Mouse (Mus musculus) cortical plate, adult 2 months (tissue): ENCODE data around the gene Sde2. TPM values are rescaled to one million over a fixed set of nuclear protein-coding genes. Genes with fewer than 3 reads are reported as not detected.

Experiments used
- H3K27ac ChIP-seq: fragments of 200-500 bp; 2 replicates; pipeline ENCODE4 v1.5.1; 2012; ENCODE audit warnings: low read length, control low read depth, inconsistent platforms; ENCODE audit not compliant: insufficient read depth
- H3K4me1 ChIP-seq: fragments of 200-500 bp; 2 replicates; pipeline ENCODE4 v1.6.1; 2011; ENCODE audit warnings: low read length; ENCODE audit not compliant: control insufficient read depth, insufficient read depth
- H3K4me3 ChIP-seq: fragments of 200-500 bp; 2 replicates; pipeline ENCODE4 v1.5.1; 2011; ENCODE audit warnings: mild to moderate bottlenecking, low read length, control low read depth; ENCODE audit not compliant: insufficient read depth
- CTCF ChIP-seq: fragments of 200-500 bp; IDR thresholded peaks from 2 replicates; pipeline ENCODE4 v1.5.1; 2011; ENCODE audit warnings: mild to moderate bottlenecking, control low read depth, low read length; ENCODE audit not compliant: insufficient read depth; ENCODE audit errors: extremely low read depth
- POLR2A ChIP-seq: fragments of 200-500 bp; IDR thresholded peaks from 2 replicates; pipeline ENCODE4 v1.6.1; 2011; ENCODE audit warnings: mild to moderate bottlenecking, low read length, control low read depth; ENCODE audit not compliant: insufficient read depth; ENCODE audit errors: extremely low read depth
- polyA plus RNA-seq: library from polyadenylated mRNA; depleted of rRNA; stranded (reverse); fragments of >200 nt; gene quantifications from 2 replicates; pipeline ENCODE4 v1.2.3, GENCODE M21; 2012

Sde2 gene
- polyA plus RNA-seq, 1 experiment, result 16.2 TPM

DNA sequence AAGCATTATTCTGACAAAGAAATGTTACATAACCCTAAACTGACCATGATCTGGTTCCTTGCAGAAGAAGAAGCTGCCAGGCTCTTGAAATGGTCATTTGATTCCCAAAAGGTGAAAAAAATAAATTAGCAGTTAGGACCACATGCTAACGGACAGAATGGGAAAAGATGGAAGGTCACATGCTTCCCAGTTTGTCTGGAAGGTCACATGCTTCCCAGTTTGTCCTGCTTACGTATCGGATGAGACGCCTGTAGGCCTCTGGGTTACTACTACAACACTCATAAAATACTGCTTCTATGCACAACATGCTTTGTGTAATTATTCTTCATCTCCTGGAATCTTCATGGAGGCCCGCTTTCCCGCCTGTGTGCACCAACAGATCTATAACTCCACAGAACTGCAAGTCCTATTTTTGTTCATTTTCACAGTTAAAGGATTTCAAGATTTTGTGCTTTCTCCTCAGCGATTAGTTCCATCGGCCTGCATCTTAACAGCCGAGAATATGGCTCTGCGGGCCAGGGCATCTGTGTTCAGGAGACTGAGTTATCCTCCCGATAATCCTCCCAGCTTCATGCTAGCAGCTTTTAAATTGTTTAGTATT is 1.1 kb upstream of the Sde2 start:
- peak overlapping the region; percentile 82; the same call in 1 of the 2 replicates for H3K4me3 ChIP-seq
- peak overlapping the region; percentile 96 for H3K27ac ChIP-seq
- H3K4me1 ChIP-seq, result peaks cover 7% of the 10 kb centered on the region
- no peak for TF ChIP-seq CTCF
- no peak for TF ChIP-seq POLR2A

DNA sequence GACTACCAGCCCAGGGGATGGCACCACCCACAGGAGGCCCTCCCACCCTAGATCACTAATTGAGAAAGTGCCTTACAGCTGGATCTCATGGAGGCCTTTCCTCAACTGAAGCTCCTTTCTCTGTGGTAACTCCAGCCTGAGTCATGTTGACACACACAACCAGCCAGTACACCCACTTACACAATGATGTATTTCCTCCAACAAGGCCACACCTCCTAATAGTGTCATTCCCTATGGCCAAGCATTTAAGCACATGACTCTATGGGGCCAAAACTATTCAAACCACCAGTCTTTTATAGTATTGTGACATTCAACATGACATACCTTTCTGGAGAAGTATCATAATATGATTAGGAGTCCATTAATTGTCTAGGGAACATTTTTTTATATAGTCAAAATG is 7.8 kb downstream of the Sde2 start:
- H3K27ac ChIP-seq, result no peak overlapping the region
- H3K4me1 ChIP-seq, result no peaks in the 10 kb centered on the region
- no peak for TF ChIP-seq CTCF
- TF ChIP-seq POLR2A, result no peak
- no peak overlapping the region for H3K4me3 ChIP-seq

DNA sequence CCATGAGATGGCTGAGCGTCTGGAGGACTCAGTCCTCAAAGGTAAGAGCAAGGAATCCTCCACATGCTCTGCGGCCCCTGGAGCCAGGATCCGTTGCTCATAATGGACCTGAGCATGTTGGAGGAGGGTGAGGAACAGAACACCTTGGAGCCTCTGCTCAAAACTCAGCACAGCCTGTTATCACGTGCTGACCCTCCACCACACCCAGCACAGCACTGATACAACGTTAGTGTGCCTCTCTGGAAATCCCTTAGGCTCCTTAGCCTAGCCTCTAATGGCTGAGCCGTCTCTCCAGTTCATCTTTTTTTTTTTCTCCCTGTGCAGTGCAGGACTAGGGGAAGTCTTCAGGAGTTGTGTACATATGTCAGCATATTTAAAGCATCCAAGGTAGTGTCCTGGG is 9.1 kb downstream of the Sde2 start:
- TF ChIP-seq CTCF (no peak), POLR2A (no peak)
- Histone ChIP-seq H3K4me1 (no peaks in the 10 kb centered on the region), H3K4me3 (no peak overlapping the region)

DNA sequence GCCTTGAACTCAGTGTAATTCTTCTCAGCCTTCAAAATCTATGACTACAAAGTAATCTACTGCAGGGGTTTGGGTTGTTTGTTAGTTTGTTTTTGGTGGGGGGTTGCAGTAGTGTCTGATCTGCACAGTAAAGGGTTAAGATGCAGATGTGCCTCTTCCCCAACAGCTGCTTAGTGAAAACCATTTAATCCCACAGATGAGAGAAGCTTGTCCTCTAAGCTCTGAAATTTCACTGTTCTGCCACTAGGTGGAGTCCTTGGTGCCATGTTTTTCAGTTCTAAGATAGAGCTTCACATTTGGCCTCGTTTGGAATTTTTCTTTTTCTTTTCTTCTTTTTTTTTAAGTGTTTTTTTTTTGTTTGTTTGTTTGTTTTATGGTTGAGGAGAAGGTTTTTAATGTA is 12.7 kb downstream of the Sde2 start:
- TF ChIP-seq POLR2A, result no peak
- TF ChIP-seq CTCF, result peak; percentile 68
- Histone ChIP-seq H3K27ac (no peak overlapping the region), H3K4me3 (no peak overlapping the region), H3K4me1 (no peaks in the 10 kb centered on the region)

More for the DNA sequence above, 9.1 kb downstream of the Sde2 start:
- H3K27ac ChIP-seq, result no peak overlapping the region

DNA sequence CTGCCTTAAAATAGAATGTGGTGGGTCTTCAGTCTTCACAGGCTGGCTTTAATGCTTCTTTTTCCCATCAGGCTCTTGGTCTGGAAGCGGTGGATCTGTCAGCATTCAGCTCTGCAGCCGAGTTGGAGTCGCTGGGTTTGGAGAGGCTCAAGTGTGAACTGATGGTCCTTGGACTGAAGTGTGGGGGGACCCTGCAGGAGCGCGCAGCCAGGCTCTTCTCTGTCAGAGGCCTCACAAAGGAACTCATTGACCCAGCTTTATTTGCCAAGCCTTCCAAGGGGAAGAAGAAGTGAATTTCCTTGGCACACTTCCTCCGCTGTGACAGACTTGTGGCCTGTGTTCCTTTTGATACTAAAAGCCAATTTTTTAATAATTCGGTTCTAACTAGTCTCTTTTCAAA is 15.1 kb downstream of the Sde2 start:
- Histone ChIP-seq H3K27ac (no peak overlapping the region), H3K4me1 (no peaks in the 10 kb centered on the region), H3K4me3 (no peak overlapping the region)
- no peak for TF ChIP-seq POLR2A
- TF ChIP-seq CTCF, result no peak

DNA sequence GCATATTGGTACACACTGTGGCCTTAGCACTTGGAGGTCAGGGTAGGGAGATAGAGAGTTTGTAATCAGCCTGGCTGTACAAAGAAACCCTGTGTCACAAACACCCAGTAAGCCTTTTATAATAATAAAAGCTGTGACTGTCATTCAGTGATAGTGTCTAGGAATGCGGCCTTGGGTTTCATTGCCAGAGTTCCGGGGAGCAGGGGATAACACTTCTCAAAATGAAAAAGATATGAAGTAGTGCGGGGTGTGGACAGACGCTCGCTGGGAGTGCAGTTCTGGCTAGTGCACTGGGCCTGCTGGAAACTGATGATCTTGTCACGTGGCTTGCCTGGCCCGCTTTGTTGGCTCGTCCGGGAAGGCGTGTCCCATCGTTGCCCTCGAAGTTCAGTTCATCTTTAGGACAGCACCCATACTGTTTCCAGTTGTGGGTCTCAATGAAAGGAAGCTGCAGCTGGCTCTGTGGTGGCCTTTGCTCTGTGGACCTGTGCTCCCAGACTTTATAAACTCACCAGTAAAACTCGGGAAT is 19.3 kb downstream of the Sde2 start:
- TF ChIP-seq CTCF, result no peak
- TF ChIP-seq POLR2A, result no peak
- Histone ChIP-seq H3K4me3 (no peak overlapping the region), H3K4me1 (no peaks in the 10 kb centered on the region), H3K27ac (no peak overlapping the region)

DNA sequence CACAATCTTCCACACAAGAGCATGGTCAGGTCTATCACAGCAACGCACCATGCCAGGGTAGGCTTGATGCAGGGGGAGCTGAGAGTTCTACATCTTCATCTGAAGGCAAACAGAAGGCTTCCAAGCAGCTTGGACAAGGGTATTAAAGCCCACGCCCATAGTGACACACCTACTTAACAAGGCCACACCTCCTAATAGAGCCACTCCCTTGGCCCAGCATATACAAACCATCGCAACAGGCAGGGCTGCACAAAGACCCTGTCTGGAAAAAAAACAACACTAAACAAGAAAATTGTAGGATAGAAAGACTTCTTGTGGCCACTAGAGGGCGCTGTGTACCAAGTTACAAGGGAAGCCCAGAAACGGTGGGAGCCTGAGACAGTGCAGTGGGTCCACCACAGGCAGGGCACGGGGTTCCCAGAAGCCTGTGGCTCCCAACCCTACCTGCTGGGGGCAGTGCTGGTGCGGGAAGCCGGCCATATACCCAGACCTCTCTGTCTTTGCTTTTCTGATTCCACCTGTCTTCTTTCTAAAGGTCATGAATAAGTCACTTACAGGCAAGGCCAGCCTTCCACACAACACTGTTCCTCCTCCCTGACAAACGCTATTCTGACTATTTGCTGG is 23.0 kb downstream of the Sde2 start:
- H3K4me3 ChIP-seq, result no peak overlapping the region
- no peaks in the 10 kb centered on the region for H3K4me1 ChIP-seq
- no peak overlapping the region for H3K27ac ChIP-seq
- TF ChIP-seq CTCF (peak; percentile 48), POLR2A (no peak)

DNA sequence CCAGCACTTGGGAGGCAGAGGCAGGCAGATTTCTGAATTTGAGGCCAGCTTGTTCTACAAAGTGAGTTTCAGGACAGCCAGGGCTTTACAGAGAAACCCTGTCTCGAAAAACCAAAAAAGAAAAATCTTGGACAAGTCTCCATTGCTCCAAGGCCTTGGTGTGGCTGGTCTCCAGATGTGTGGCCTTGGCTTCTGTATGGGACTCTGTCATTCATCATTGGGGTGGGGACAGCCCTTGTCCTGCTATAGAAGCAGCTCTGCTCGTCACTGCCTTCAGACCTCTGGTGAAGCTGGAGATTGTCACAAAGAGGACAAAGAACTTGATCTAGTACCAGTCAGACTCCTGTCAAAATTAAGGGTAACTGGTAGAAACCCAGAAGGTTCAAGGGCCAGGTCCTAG is 23.7 kb downstream of the Sde2 start:
- H3K27ac ChIP-seq, result no peak overlapping the region
- no peak for TF ChIP-seq POLR2A
- TF ChIP-seq CTCF, result no peak
- H3K4me3 ChIP-seq, result no peak overlapping the region
- no peaks in the 10 kb centered on the region for H3K4me1 ChIP-seq

DNA sequence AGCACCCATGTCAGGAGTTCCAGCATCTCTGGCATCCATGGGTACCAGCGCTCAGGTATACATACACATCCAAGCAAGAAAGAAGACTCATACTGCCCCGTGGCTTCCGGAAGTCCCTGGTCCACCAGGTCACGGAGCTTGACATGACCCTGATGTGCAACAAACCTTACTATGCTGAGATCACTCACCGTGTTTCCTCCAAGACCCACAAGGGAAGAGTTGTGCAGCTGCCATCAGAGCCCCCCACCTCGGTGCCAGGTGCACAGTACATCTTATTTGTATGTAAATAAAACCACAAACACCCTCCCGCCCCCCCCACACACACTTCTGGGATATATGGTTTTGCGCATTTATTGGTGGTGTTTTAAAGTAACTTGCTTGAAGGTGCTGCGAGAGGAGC is 24.2 kb downstream of the Sde2 start:
- no peak for TF ChIP-seq POLR2A
- no peak for TF ChIP-seq CTCF
- Histone ChIP-seq H3K4me3 (no peak overlapping the region), H3K27ac (no peak overlapping the region), H3K4me1 (no peaks in the 10 kb centered on the region)

DNA sequence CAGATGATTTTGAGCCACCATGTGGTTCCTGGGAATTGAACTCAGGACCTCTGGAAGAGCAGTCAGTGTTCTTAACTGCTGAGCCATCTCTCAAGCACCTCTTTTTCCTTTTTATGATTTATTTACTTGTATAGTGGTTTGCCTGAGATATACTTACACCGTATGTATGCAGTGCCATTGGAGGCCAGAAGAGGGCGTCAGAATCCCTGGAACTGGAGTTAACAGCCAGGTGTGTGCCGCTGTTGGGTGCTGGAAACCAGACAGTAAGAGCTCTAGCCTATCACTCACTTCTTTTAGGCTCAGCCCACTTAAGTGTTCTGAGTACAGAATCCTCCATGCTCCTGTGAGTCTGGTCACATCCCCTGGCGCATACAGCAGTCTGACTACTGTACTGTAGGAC is 26.5 kb downstream of the Sde2 start:
- TF ChIP-seq CTCF (no peak), POLR2A (no peak)
- Histone ChIP-seq H3K4me1 (no peaks in the 10 kb centered on the region), H3K4me3 (no peak overlapping the region), H3K27ac (no peak overlapping the region)

DNA sequence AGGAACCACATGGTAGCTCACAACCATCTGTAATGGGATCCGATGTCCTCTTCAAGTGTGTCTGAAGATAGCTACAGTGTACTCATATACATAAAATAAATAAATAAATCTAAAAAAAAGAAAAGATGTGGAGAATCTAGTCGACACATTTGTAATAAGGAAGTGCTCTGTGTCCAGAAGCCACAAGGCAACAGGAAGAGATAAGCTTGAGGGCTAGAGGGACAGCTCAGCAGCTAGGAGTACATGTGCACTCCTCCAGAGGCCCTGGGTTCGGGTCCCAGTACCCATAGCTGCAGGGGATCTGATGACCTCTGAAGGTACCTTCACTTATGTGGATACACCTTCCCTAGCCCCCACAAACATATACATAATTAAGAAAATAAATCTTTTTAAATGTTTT is 30.8 kb downstream of the Sde2 start:
- Histone ChIP-seq H3K27ac (no peak overlapping the region), H3K4me1 (no peaks in the 10 kb centered on the region), H3K4me3 (no peak overlapping the region)
- no peak for TF ChIP-seq POLR2A
- no peak for TF ChIP-seq CTCF
